9 mouse cellular contexts compared by ENCODE assay signal in the genomic region with DNA sequence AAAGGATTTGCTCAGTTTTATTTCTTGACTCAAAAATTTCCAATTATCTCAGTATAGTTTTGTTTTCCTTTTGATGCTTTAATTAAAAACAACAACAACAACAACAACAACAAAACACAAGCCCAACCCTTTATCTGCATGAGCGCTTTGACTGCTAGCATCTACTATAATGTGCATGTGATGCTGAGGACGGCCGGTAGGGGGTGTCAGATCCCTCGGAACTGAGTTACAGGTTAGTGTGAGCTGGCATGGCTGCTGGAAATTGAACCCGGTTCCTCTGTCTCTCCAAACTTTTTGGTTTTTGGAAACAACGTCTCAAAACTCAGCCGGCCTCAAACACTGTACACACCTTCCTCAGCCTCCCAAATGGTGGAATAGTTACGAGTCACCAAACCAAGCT. TPM values are rescaled to one million over a fixed set of nuclear protein-coding genes. Genes with fewer than 3 reads are reported as not detected.
DNase-seq lines count a peak whose midpoint lies in the region; ATAC-seq and TF ChIP-seq lines count a peak whose summit lies in the region.
"Had no signal": no experiment of that assay in that cellular context is flagged by ENCODE, and none has a peak within 500 bp of the region (broad histone marks: within the 10 kb centered on the region; RNA-seq: fewer than 3 reads in every experiment).

No protein-coding gene starts in this region.

- H3K4me3 ChIP-seq in layer of hippocampus, adult 2 months: no peak overlapping the region
- H3K4me3 ChIP-seq in ES-Bruce4 (ENCODE audit: low read depth, low read length): no peak overlapping the region
- H3K4me3 ChIP-seq in lung, postnatal 0 days (ENCODE audit: low read depth, low read length): no peak overlapping the region
- H3K4me3 ChIP-seq: embryonic facial prominence, embryonic 15.5 days; limb, embryonic 12.5 days had no signal

- no peak for TF ChIP-seq EP300 in ES-Bruce4 (IDR thresholded peaks at IDR 0.05; ENCODE audit: insufficient read depth, low read depth, low read length)
- TF ChIP-seq EP300 in lung, postnatal 0 days (IDR thresholded peaks at IDR 0.05): no peak

- DNase-seq in layer of hippocampus, adult 2 months (ENCODE audit: low spot score in 2 of 2): no peak
- DNase-seq in layer of hippocampus, adult 9-11 months: no peak
- DNase-seq in ZHBTc4 (ENCODE audit: low read depth, low spot score): peak; percentile 79
- DNase-seq in lung, postnatal 0 days (ENCODE audit: low spot score): no peak
- peak; percentile 74 for DNase-seq in thymus, postnatal 4 days
- DNase-seq in gastrocnemius, postnatal 25 days: no peak

- no peaks in the 10 kb centered on the region for H3K36me3 ChIP-seq in ES-Bruce4 (ENCODE audit: control insufficient read depth, insufficient read depth, low read length, poor library complexity, severe bottlenecking)
- no peaks in the 10 kb centered on the region for H3K36me3 ChIP-seq in lung, postnatal 0 days (ENCODE audit: insufficient read depth, low read length)
- H3K36me3 ChIP-seq: embryonic facial prominence, embryonic 15.5 days; limb, embryonic 12.5 days had no signal

- H3K27ac ChIP-seq in layer of hippocampus, adult 2 months: no peak overlapping the region
- no peak overlapping the region for H3K27ac ChIP-seq in ES-Bruce4 (ENCODE audit: insufficient read depth, low read length)
- no peak overlapping the region for H3K27ac ChIP-seq in lung, postnatal 0 days (ENCODE audit: low read length)
- H3K27ac ChIP-seq: embryonic facial prominence, embryonic 15.5 days had no signal

- TF ChIP-seq CTCF in layer of hippocampus, adult 2 months (conservative IDR thresholded peaks at IDR 0.05): peak; percentile 61
- peak; percentile 62 for TF ChIP-seq CTCF in ES-Bruce4 (IDR thresholded peaks at IDR 0.05; ENCODE audit: low read depth, low read length)
- TF ChIP-seq CTCF in lung, postnatal 0 days (IDR thresholded peaks at IDR 0.05): peak; percentile 57

- H3K27me3 ChIP-seq in ES-Bruce4 (ENCODE audit: control insufficient read depth, insufficient read depth, low read length, poor library complexity, severe bottlenecking): no peaks in the 10 kb centered on the region
- no peaks in the 10 kb centered on the region for H3K27me3 ChIP-seq in lung, postnatal 0 days (replicated peaks; ENCODE audit: insufficient read depth, low read length)
- H3K27me3 ChIP-seq: embryonic facial prominence, embryonic 15.5 days; limb, embryonic 12.5 days had no signal

- H3K9me3 ChIP-seq in ES-Bruce4 (replicated peaks; ENCODE audit: control insufficient read depth, insufficient read depth, low read length, poor library complexity, severe bottlenecking): no peaks in the 10 kb centered on the region
- H3K9me3 ChIP-seq in lung, postnatal 0 days (ENCODE audit: low read length): no peaks in the 10 kb centered on the region
- H3K9me3 ChIP-seq: embryonic facial prominence, embryonic 15.5 days; limb, embryonic 12.5 days had no signal

- 73% methylated on average over 8 of the region's 8 CpGs for WGBS in lung, postnatal 0 days

- H3K9ac ChIP-seq in ES-Bruce4 (ENCODE audit: low read depth, poor library complexity, severe bottlenecking): no peak overlapping the region
- no peak overlapping the region for H3K9ac ChIP-seq in lung, postnatal 0 days (replicated peaks; ENCODE audit: low read depth)
- H3K9ac ChIP-seq: embryonic facial prominence, embryonic 15.5 days; limb, embryonic 12.5 days had no signal

- H3K4me1 ChIP-seq in ES-Bruce4 (ENCODE audit: control insufficient read depth, insufficient read depth, low read length): no peaks in the 10 kb centered on the region
- H3K4me1 ChIP-seq in lung, postnatal 0 days (ENCODE audit: insufficient read depth, low read depth, low read length): no peaks in the 10 kb centered on the region

- TF ChIP-seq POLR2A in ES-Bruce4 (IDR thresholded peaks at IDR 0.05; ENCODE audit: insufficient read depth, low read length): no peak

- no peak overlapping the region for H3K4me2 ChIP-seq in lung, postnatal 0 days (replicated peaks; ENCODE audit: low read depth, low read length)
- H3K4me2 ChIP-seq: embryonic facial prominence, embryonic 15.5 days had no signal

- ATAC-seq in lung, postnatal 0 days: no peak

RNA-seq across cellular contexts. Expression of a gene that starts 27.8 kb away (rescaled TPM):
- total RNA-seq in layer of hippocampus, adult 2 months (2021): 10 to 100 TPM; 75.1 to 77.8 TPM
- polyA plus RNA-seq in ES-Bruce4 (2011; ENCODE audit: insufficient read depth, insufficient read length, low read depth, missing spikeins): 0.85 and 0.87 TPM in 2 replicates
- polyA plus RNA-seq in lung, postnatal 0 days (2015; fragmentation: Nextera tagmentation; extraction: Ambion mirVana): 7.0 and 7.7 TPM in 2 replicates
- total RNA-seq in gastrocnemius, postnatal 25 days (2021): under 1 TPM; 0.29 to 0.31 TPM

RNA-seq across cellular contexts. Expression of a gene that starts 42.1 kb away (rescaled TPM):
- total RNA-seq in layer of hippocampus, adult 2 months (2021): 10 to 100 TPM; 57.3 to 62.1 TPM
- polyA plus RNA-seq in ES-Bruce4 (2011; ENCODE audit: insufficient read depth, insufficient read length, low read depth, missing spikeins): 67.9 and 72.3 TPM in 2 replicates
- 21.5 and 21.8 TPM in 2 replicates for polyA plus RNA-seq in lung, postnatal 0 days (2015; fragmentation: Nextera tagmentation; extraction: Ambion mirVana)
- 10 to 100 TPM; 19.8 to 20.3 TPM for total RNA-seq in gastrocnemius, postnatal 25 days (2021)

Comparison
In these comparisons a context has a peak if more than half of its experiments do, and no peak if none do; other contexts are left out.
1. DNase-seq: peak in ZHBTc4 (single experiment) and thymus, postnatal 4 days (single experiment); none in layer of hippocampus, adult 2 months (0 of 2), layer of hippocampus, adult 9-11 months (single experiment), lung, postnatal 0 days (single experiment) and gastrocnemius, postnatal 25 days (single experiment).
2. RNA of a gene that starts 27.8 kb away (total RNA-seq): 75.1 to 77.8 TPM in layer of hippocampus, adult 2 months; 0.29 to 0.31 TPM in gastrocnemius, postnatal 25 days; every median in the first group is over 10 times any median in the second.
3. Peak in every context shown above with its lines, with median percentiles within 50 percentile points of each other: CTCF ChIP-seq.